Mouse (Mus musculus): Measurements from ENCODE around the gene Olfr683. TPM values are rescaled to one million over a fixed set of nuclear protein-coding genes. Genes with fewer than 3 reads are reported as not detected.
"Not testable (repeated sequence)": the region's sequence is repeated elsewhere in the genome, so short reads cannot be mapped to it uniquely, and the experiment has no call there.

Olfr683 gene
- not detected in 2 replicates for polyA plus RNA-seq (2016; fragmentation: Nextera tagmentation; extraction: Ambion mirVana)

- no peaks in the 10 kb centered on the region for H3K9me3 ChIP-seq (replicated peaks)
- H3K36me3 ChIP-seq = no peaks in the 10 kb centered on the region
- H3K27ac ChIP-seq (replicated peaks) = no peak within 1 kb of the TSS
- H3K4me1 ChIP-seq = no peaks in the 10 kb centered on the region
- H3K4me3 ChIP-seq = no peak within 1 kb of the TSS
- WGBS = 78% methylated on average over 1 of the region's 1 CpGs
- no peaks in the 10 kb centered on the region for H3K27me3 ChIP-seq (ENCODE audit: low read depth, poor library complexity, severe bottlenecking)
- DNase-seq (ENCODE audit: low spot score) = no peak
These were observed at the start of gene Olfr683 for GRCm38 (mm10) chr7:105146912-105147311. Gene Olfr683, minus strand, starts transcription at chr7:105147012.

- no peak within 1 kb of the TSS for H3K27ac ChIP-seq (replicated peaks)
- H3K27me3 ChIP-seq (ENCODE audit: low read depth, poor library complexity, severe bottlenecking) = no peaks in the 10 kb centered on the region
- no peak for DNase-seq (ENCODE audit: low spot score)
- no peaks in the 10 kb centered on the region for H3K9me3 ChIP-seq (replicated peaks)
- no peaks in the 10 kb centered on the region for H3K4me1 ChIP-seq
- WGBS = 95% methylated on average over 1 of the region's 1 CpGs
- no peaks in the 10 kb centered on the region for H3K36me3 ChIP-seq
- no peak within 1 kb of the TSS for H3K4me3 ChIP-seq
These were observed 39.1 kb upstream of the Olfr683 start, which contains the start of gene Olfr685 for GRCm38 (mm10) chr7:105185912-105186311. Gene Olfr685, minus strand, starts transcription at chr7:105186012.

- no peak overlapping the region for H3K4me3 ChIP-seq
- H3K27me3 ChIP-seq (ENCODE audit: low read depth, poor library complexity, severe bottlenecking) = no peaks in the 10 kb centered on the region
- WGBS = 59% methylated on average over 4 of the region's 4 CpGs
These were observed 24.0 kb upstream of the Olfr683 start for GRCm38 (mm10) chr7:105170773-105171172.

GRCm38 (mm10) chr7:105163553-105163952 lies 16.7 kb upstream of the Olfr683 start, which contains the start of gene Olfr684:
Gene Olfr684, minus strand, starts transcription at chr7:105163653.
- Histone ChIP-seq H3K27me3 (ENCODE audit: low read depth, poor library complexity, severe bottlenecking) (no peaks in the 10 kb centered on the region), H3K9me3 (replicated peaks) (no peaks in the 10 kb centered on the region), H3K4me3 (no peak within 1 kb of the TSS), H3K27ac (replicated peaks) (no peak within 1 kb of the TSS), H3K36me3 (no peaks in the 10 kb centered on the region), H3K4me1 (no peaks in the 10 kb centered on the region)
- DNase-seq (ENCODE audit: low spot score) = no peak
- 86% methylated on average over 1 of the region's 1 CpGs for WGBS

More at GRCm38 (mm10) chr7:105170773-105171172, 24.0 kb upstream of the Olfr683 start:
- Histone ChIP-seq H3K4me1 (no peaks in the 10 kb centered on the region), H3K36me3 (no peaks in the 10 kb centered on the region), H3K9me3 (replicated peaks) (no peaks in the 10 kb centered on the region), H3K27ac (replicated peaks) (no peak overlapping the region)
- DNase-seq (ENCODE audit: low spot score) = no peak

- WGBS = 79% methylated on average over 2 of the region's 2 CpGs
- H3K27me3 ChIP-seq (ENCODE audit: low read depth, poor library complexity, severe bottlenecking) = no peaks in the 10 kb centered on the region
- no peaks in the 10 kb centered on the region for H3K4me1 ChIP-seq
- no peak for DNase-seq (ENCODE audit: low spot score)
- no peaks in the 10 kb centered on the region for H3K9me3 ChIP-seq (replicated peaks)
- H3K4me3 ChIP-seq = no peak overlapping the region
- H3K36me3 ChIP-seq = no peaks in the 10 kb centered on the region
- H3K27ac ChIP-seq (replicated peaks) = no peak overlapping the region
These were observed 5.5 kb downstream of the Olfr683 start for GRCm38 (mm10) chr7:105141275-105141674.

- Histone ChIP-seq H3K4me1 (no peaks in the 10 kb centered on the region), H3K27ac (replicated peaks) (no peak within 1 kb of the TSS), H3K36me3 (no peaks in the 10 kb centered on the region), H3K4me3 (no peak within 1 kb of the TSS), H3K27me3 (ENCODE audit: low read depth, poor library complexity, severe bottlenecking) (no peaks in the 10 kb centered on the region), H3K9me3 (replicated peaks) (no peaks in the 10 kb centered on the region)
- no peak for DNase-seq (ENCODE audit: low spot score)
These were observed 30.3 kb downstream of the Olfr683 start, which contains the start of gene Olfr681 for GRCm38 (mm10) chr7:105116536-105116935. Gene Olfr681, plus strand, starts transcription at chr7:105116836.

GRCm38 (mm10) chr7:105092717-105093116 lies 54.1 kb downstream of the Olfr683 start, which contains the start of gene Olfr680-ps1:
Gene Olfr680-ps1, minus strand, starts transcription at chr7:105092817.
- not testable (repeated sequence) for H3K9me3 ChIP-seq (replicated peaks); H3K27me3 ChIP-seq (ENCODE audit: low read depth, poor library complexity, severe bottlenecking); DNase-seq (ENCODE audit: low spot score); H3K27ac ChIP-seq (replicated peaks); H3K4me1 ChIP-seq; H3K36me3 ChIP-seq; H3K4me3 ChIP-seq

Other genes starting within 250 kb of the Olfr683 start
- gene Olfr667, start 225.5 kb downstream of the Olfr683 start, polyA plus RNA-seq (2016; fragmentation: Nextera tagmentation; extraction: Ambion mirVana) = not detected in 2 replicates
- not detected in 2 replicates for gene Olfr668, start 219.0 kb downstream of the Olfr683 start, polyA plus RNA-seq (2016; fragmentation: Nextera tagmentation; extraction: Ambion mirVana)
- gene Olfr669, start 212.8 kb downstream of the Olfr683 start, polyA plus RNA-seq (2016; fragmentation: Nextera tagmentation; extraction: Ambion mirVana) = not detected in 2 replicates
- not detected in 2 replicates for gene Olfr670, start 184.4 kb downstream of the Olfr683 start, polyA plus RNA-seq (2016; fragmentation: Nextera tagmentation; extraction: Ambion mirVana)
- not detected in 2 replicates for gene Olfr671, start 167.9 kb downstream of the Olfr683 start, polyA plus RNA-seq (2016; fragmentation: Nextera tagmentation; extraction: Ambion mirVana)
- gene Olfr672, start 145.0 kb downstream of the Olfr683 start, polyA plus RNA-seq (2016; fragmentation: Nextera tagmentation; extraction: Ambion mirVana) = not detected in 2 replicates
- gene Olfr675, start 118.6 kb downstream of the Olfr683 start, polyA plus RNA-seq (2016; fragmentation: Nextera tagmentation; extraction: Ambion mirVana) = not detected in 2 replicates
- not detected in 2 replicates for gene Olfr676, start 114.3 kb downstream of the Olfr683 start, polyA plus RNA-seq (2016; fragmentation: Nextera tagmentation; extraction: Ambion mirVana)
- not detected in 2 replicates for gene Olfr677, start 95.6 kb downstream of the Olfr683 start, polyA plus RNA-seq (2016; fragmentation: Nextera tagmentation; extraction: Ambion mirVana)
- not detected in 2 replicates for gene Olfr678, start 82.5 kb downstream of the Olfr683 start, polyA plus RNA-seq (2016; fragmentation: Nextera tagmentation; extraction: Ambion mirVana)
- not detected in 2 replicates for gene Olfr679, start 65.8 kb downstream of the Olfr683 start, polyA plus RNA-seq (2016; fragmentation: Nextera tagmentation; extraction: Ambion mirVana)
- gene Olfr680-ps1, start 54.2 kb downstream of the Olfr683 start, polyA plus RNA-seq (2016; fragmentation: Nextera tagmentation; extraction: Ambion mirVana) = not detected in 2 replicates
- not detected in 2 replicates for gene Olfr681, start 30.2 kb downstream of the Olfr683 start, polyA plus RNA-seq (2016; fragmentation: Nextera tagmentation; extraction: Ambion mirVana)
- gene Olfr684, start 16.6 kb upstream of the Olfr683 start, polyA plus RNA-seq (2016; fragmentation: Nextera tagmentation; extraction: Ambion mirVana) = not detected in 2 replicates
- not detected in 2 replicates for gene Olfr685, start 39.0 kb upstream of the Olfr683 start, polyA plus RNA-seq (2016; fragmentation: Nextera tagmentation; extraction: Ambion mirVana)
- not detected in 2 replicates for gene Olfr686, start 60.5 kb upstream of the Olfr683 start, polyA plus RNA-seq (2016; fragmentation: Nextera tagmentation; extraction: Ambion mirVana)
- not detected in 2 replicates for gene Olfr688, start 141.1 kb upstream of the Olfr683 start, polyA plus RNA-seq (2016; fragmentation: Nextera tagmentation; extraction: Ambion mirVana)
- 0.02 TPM in 1 of 2 replicates, not detected in the other for gene Olfr689, start 164.2 kb upstream of the Olfr683 start, polyA plus RNA-seq (2016; fragmentation: Nextera tagmentation; extraction: Ambion mirVana)
- gene Olfr690, start 187.1 kb upstream of the Olfr683 start, polyA plus RNA-seq (2016; fragmentation: Nextera tagmentation; extraction: Ambion mirVana) = not detected in 2 replicates
- not detected in 2 replicates for gene Olfr691, start 195.3 kb upstream of the Olfr683 start, polyA plus RNA-seq (2016; fragmentation: Nextera tagmentation; extraction: Ambion mirVana)
- gene Olfr692, start 221.2 kb upstream of the Olfr683 start, polyA plus RNA-seq (2016; fragmentation: Nextera tagmentation; extraction: Ambion mirVana) = not detected in 2 replicates
- gene Gm5901, start 228.0 kb upstream of the Olfr683 start, polyA plus RNA-seq (2016; fragmentation: Nextera tagmentation; extraction: Ambion mirVana) = not detected in 2 replicates

Measured in midbrain, embryonic 10.5 days (tissue).